Mouse (Mus musculus) MEL (cell line): ENCODE results near the gene Vipas39. TPM values are rescaled to one million over a fixed set of nuclear protein-coding genes. Genes with fewer than 3 reads are reported as not detected.

Source experiments
- DNase-seq: peaks from one replicate; pipeline ENCODE4 v3.0.0; 2011; ENCODE audit warnings: low read depth, low spot score
- H3K27ac ChIP-seq: 2 replicates; pipeline ENCODE4 v1.5.1; 2012; ENCODE audit warnings: low read depth, mild to moderate bottlenecking, control low read depth, low read length, moderate library complexity; ENCODE audit not compliant: control insufficient read depth
- H3K27me3 ChIP-seq, 2 experiments: fragments of 150-350 bp in 1 of 2; sonication (generic) in 1 of 2; 2 replicates each; pipeline ENCODE4 v1.6.1; 2012; ENCODE audit warnings: low read length in 2 of 2, mild to moderate bottlenecking in 2 of 2, improper control_type of control experiment in 1 of 2, moderate library complexity in 1 of 2; ENCODE audit not compliant: insufficient read depth in 2 of 2, control insufficient read depth in 1 of 2
- H3K36me3 ChIP-seq, 2 experiments: 2 replicates each; pipeline ENCODE4 v1.6.1; 2012 to 2014; ENCODE audit warnings: low read length in 2 of 2, improper control_type of control experiment in 1 of 2, inconsistent platforms in 1 of 2, mild to moderate bottlenecking in 1 of 2; ENCODE audit not compliant: insufficient read depth in 2 of 2, control insufficient read depth in 1 of 2
- H3K4me1 ChIP-seq, 2 experiments: fragments of 150-350 bp in 1 of 2; sonication (generic) in 1 of 2; 2 replicates each; pipeline ENCODE4 v1.6.1; 2012; ENCODE audit warnings: low read length in 2 of 2, improper control_type of control experiment in 1 of 2, mild to moderate bottlenecking in 1 of 2; ENCODE audit not compliant: insufficient read depth in 2 of 2, control insufficient read depth in 1 of 2
- H3K4me3 ChIP-seq, 2 experiments: fragments of 150-350 bp in 1 of 2; sonication (generic) in 1 of 2; 2 replicates each; pipeline ENCODE4 v1.5.1; 2012; ENCODE audit warnings: low read depth in 2 of 2, low read length in 2 of 2, mild to moderate bottlenecking in 2 of 2, moderate library complexity in 2 of 2, control low read depth in 1 of 2, improper control_type of control experiment in 1 of 2; ENCODE audit not compliant: control insufficient read depth in 1 of 2, insufficient read depth in 1 of 2
- H3K79me2 ChIP-seq: 2 replicates; pipeline ENCODE4 v1.6.1; 2012; ENCODE audit warnings: mild to moderate bottlenecking, low read length, moderate library complexity; ENCODE audit not compliant: control insufficient read depth, poor library complexity, insufficient read depth
- H3K9ac ChIP-seq: 2 replicates; pipeline ENCODE4 v1.6.1; 2012; ENCODE audit warnings: low read depth, mild to moderate bottlenecking, control low read depth, low read length, moderate library complexity; ENCODE audit not compliant: control insufficient read depth, poor library complexity, severe bottlenecking
- H3K9me3 ChIP-seq: fragments of 150-350 bp; sonication (generic); replicated peaks from 2 replicates; pipeline ENCODE4 v1.6.1; 2012; ENCODE audit warnings: mild to moderate bottlenecking, low read length, improper control_type of control experiment, moderate library complexity; ENCODE audit not compliant: insufficient read depth
- BHLHE40 ChIP-seq: IDR thresholded peaks from 2 replicates; pipeline ENCODE4 v1.6.1; 2012; ENCODE audit warnings: low read depth, mild to moderate bottlenecking, inconsistent platforms, low read length, improper control_type of control experiment, borderline replicate concordance
- CHD1 ChIP-seq: IDR thresholded peaks from 2 replicates; pipeline ENCODE4 v1.6.1; 2012; ENCODE audit warnings: low read depth, mild to moderate bottlenecking, inconsistent platforms, low read length, improper control_type of control experiment
- CHD2 ChIP-seq: IDR thresholded peaks from 2 replicates; pipeline ENCODE4 v1.6.1; 2011; ENCODE audit warnings: low read length, improper control_type of control experiment
- CTCF ChIP-seq, 3 experiments: IDR thresholded peaks in 2 of 3; conservative IDR thresholded peaks in 1 of 3; 2 replicates each; pipeline ENCODE4 v1.5.1; 2011 to 2012; ENCODE audit warnings: low read length in 3 of 3, low read depth in 2 of 3, mild to moderate bottlenecking in 2 of 3, improper control_type of control experiment in 1 of 3, inconsistent platforms in 1 of 3, mixed read lengths in 1 of 3, moderate library complexity in 1 of 3; ENCODE audit not compliant: control insufficient read depth in 1 of 3, insufficient read depth in 1 of 3, poor library complexity in 1 of 3, severe bottlenecking in 1 of 3
- E2F4 ChIP-seq: IDR thresholded peaks from 2 replicates; pipeline ENCODE4 v1.6.1; 2011; ENCODE audit warnings: low read depth, low read length, improper control_type of control experiment, borderline replicate concordance
- EP300 ChIP-seq, 2 experiments: IDR thresholded peaks; 2 replicates each; pipeline ENCODE4 v1.6.1; 2011; ENCODE audit warnings: improper control_type of control experiment in 2 of 2, low read length in 2 of 2, low read depth in 1 of 2, mild to moderate bottlenecking in 1 of 2
- ETS1 ChIP-seq: IDR thresholded peaks from 2 replicates; pipeline ENCODE4 v1.6.1; 2012; ENCODE audit warnings: low read depth, mild to moderate bottlenecking, inconsistent platforms, low read length, improper control_type of control experiment, moderate library complexity
- GABPA ChIP-seq: IDR thresholded peaks from 2 replicates; pipeline ENCODE4 v1.6.1; 2012; ENCODE audit warnings: low read depth, mild to moderate bottlenecking, inconsistent platforms, low read length, improper control_type of control experiment, moderate library complexity
- GATA1 ChIP-seq: IDR thresholded peaks from 2 replicates; pipeline ENCODE4 v1.6.1; 2011; ENCODE audit warnings: low read depth, low read length, improper control_type of control experiment
- HCFC1 ChIP-seq: IDR thresholded peaks from 2 replicates; pipeline ENCODE4 v1.6.1; 2012; ENCODE audit warnings: low read depth, mild to moderate bottlenecking, inconsistent platforms, low read length, improper control_type of control experiment, moderate library complexity
- JUND ChIP-seq: IDR thresholded peaks from 2 replicates; pipeline ENCODE4 v1.6.1; 2011; ENCODE audit warnings: low read depth, mild to moderate bottlenecking, improper control_type of control experiment, low read length
- KAT2A ChIP-seq: conservative IDR thresholded peaks from 2 replicates; pipeline ENCODE4 v1.6.1; 2012; ENCODE audit warnings: low read depth, low read length, improper control_type of control experiment, inconsistent platforms
- MAFK ChIP-seq: IDR thresholded peaks from 2 replicates; pipeline ENCODE4 v1.6.1; 2011; ENCODE audit warnings: low read depth, mild to moderate bottlenecking, low read length, improper control_type of control experiment, borderline replicate concordance
- MAX ChIP-seq: IDR thresholded peaks from 2 replicates; pipeline ENCODE4 v1.6.1; 2011; ENCODE audit warnings: low read length, improper control_type of control experiment
- MAZ ChIP-seq: IDR thresholded peaks from 2 replicates; pipeline ENCODE4 v1.6.1; 2012; ENCODE audit warnings: low read depth, mild to moderate bottlenecking, inconsistent platforms, low read length, improper control_type of control experiment
- MEF2A ChIP-seq: IDR thresholded peaks from 2 replicates; pipeline ENCODE4 v1.6.1; 2014; ENCODE audit warnings: low read depth, mild to moderate bottlenecking, inconsistent platforms, low read length, improper control_type of control experiment; ENCODE audit not compliant: poor library complexity, insufficient replicate concordance, severe bottlenecking; ENCODE audit errors: extremely low read depth
- MXI1 ChIP-seq: IDR thresholded peaks from 2 replicates; pipeline ENCODE4 v1.6.1; 2011; ENCODE audit warnings: mild to moderate bottlenecking, low read depth, low read length, improper control_type of control experiment
- MYB ChIP-seq: IDR thresholded peaks from 2 replicates; pipeline ENCODE4 v1.6.1; 2011; ENCODE audit warnings: mild to moderate bottlenecking, low read depth, low read length, improper control_type of control experiment
- MYC ChIP-seq: IDR thresholded peaks from 2 replicates; pipeline ENCODE4 v1.6.1; 2011; ENCODE audit warnings: low read depth, mild to moderate bottlenecking, low read length, improper control_type of control experiment, moderate library complexity
- NRF1 ChIP-seq: IDR thresholded peaks from 2 replicates; pipeline ENCODE4 v1.6.1; 2014; ENCODE audit warnings: low read depth, mild to moderate bottlenecking, inconsistent platforms, low read length, improper control_type of control experiment, moderate library complexity; ENCODE audit not compliant: poor library complexity, insufficient read depth, severe bottlenecking
- POLR2A ChIP-seq, 2 experiments: IDR thresholded peaks; 2 replicates each; pipeline ENCODE4 v1.6.1; 2011 to 2012; ENCODE audit warnings: low read length in 2 of 2, mild to moderate bottlenecking in 2 of 2, control low read depth in 1 of 2, improper control_type of control experiment in 1 of 2, low read depth in 1 of 2, moderate library complexity in 1 of 2; ENCODE audit not compliant: control insufficient read depth in 1 of 2, insufficient read depth in 1 of 2, poor library complexity in 1 of 2
- POLR2AphosphoS2 ChIP-seq: IDR thresholded peaks from 2 replicates; pipeline ENCODE4 v1.6.1; 2011; ENCODE audit warnings: low read length, improper control_type of control experiment
- POLR2AphosphoS5 ChIP-seq: IDR thresholded peaks from 2 replicates; pipeline ENCODE4 v1.6.1; 2012; ENCODE audit warnings: low read depth, borderline replicate concordance, mild to moderate bottlenecking, inconsistent platforms, low read length, moderate library complexity, mixed read lengths
- RAD21 ChIP-seq: IDR thresholded peaks from 2 replicates; pipeline ENCODE4 v1.6.1; 2011; ENCODE audit warnings: mild to moderate bottlenecking, low read depth, low read length, improper control_type of control experiment
- RCOR1 ChIP-seq: IDR thresholded peaks from 2 replicates; pipeline ENCODE4 v1.6.1; 2012; ENCODE audit warnings: low read depth, mild to moderate bottlenecking, inconsistent platforms, low read length, improper control_type of control experiment
- SIN3A ChIP-seq: IDR thresholded peaks from 2 replicates; pipeline ENCODE4 v1.6.1; 2012; ENCODE audit warnings: low read length, improper control_type of control experiment, inconsistent platforms
- SMC3 ChIP-seq: IDR thresholded peaks from 2 replicates; pipeline ENCODE4 v1.6.1; 2011; ENCODE audit warnings: low read depth, low read length, improper control_type of control experiment
- TAL1 ChIP-seq: IDR thresholded peaks from 2 replicates; pipeline ENCODE4 v1.6.1; 2012; ENCODE audit warnings: mild to moderate bottlenecking, inconsistent platforms, low read length, moderate library complexity, mixed read lengths
- TBP ChIP-seq: IDR thresholded peaks from 2 replicates; pipeline ENCODE4 v1.8.0; 2011; ENCODE audit warnings: low read depth, low read length, improper control_type of control experiment
- TCF12 ChIP-seq: IDR thresholded peaks from 2 replicates; pipeline ENCODE4 v1.6.1; 2014; ENCODE audit warnings: low read depth, mild to moderate bottlenecking, inconsistent platforms, low read length, improper control_type of control experiment, moderate library complexity
- UBTF ChIP-seq: IDR thresholded peaks from 2 replicates; pipeline ENCODE4 v1.6.1; 2012; ENCODE audit warnings: low read depth, mild to moderate bottlenecking, inconsistent platforms, low read length, improper control_type of control experiment, moderate library complexity, borderline replicate concordance; ENCODE audit not compliant: insufficient read depth
- USF2 ChIP-seq, 2 experiments: IDR thresholded peaks; 2 replicates each; pipeline ENCODE4 v1.6.1; 2011 to 2012; ENCODE audit warnings: improper control_type of control experiment in 2 of 2, low read length in 2 of 2, borderline replicate concordance in 1 of 2, inconsistent platforms in 1 of 2, low read depth in 1 of 2, mild to moderate bottlenecking in 1 of 2; ENCODE audit not compliant: insufficient read depth in 1 of 2
- ZC3H11A ChIP-seq: IDR thresholded peaks from 2 replicates; pipeline ENCODE4 v1.6.1; 2012; ENCODE audit warnings: low read depth, mild to moderate bottlenecking, inconsistent platforms, low read length, improper control_type of control experiment
- ZMIZ1 ChIP-seq: IDR thresholded peaks from 2 replicates; pipeline ENCODE4 v1.6.1; 2012; ENCODE audit warnings: low read depth, mild to moderate bottlenecking, inconsistent platforms, low read length, improper control_type of control experiment, moderate library complexity
- ZNF384 ChIP-seq: IDR thresholded peaks from 2 replicates; pipeline ENCODE4 v1.6.1; 2012; ENCODE audit warnings: low read depth, mild to moderate bottlenecking, inconsistent platforms, low read length, improper control_type of control experiment
- polyA plus RNA-seq, 2 experiments: library from polyadenylated mRNA; stranded (reverse) in 1 of 2; unstranded in 1 of 2; fragments of >175 nt in 1 of 2; fragments of >200 nt in 1 of 2; gene quantifications; 2 replicates each; pipeline versions ENCODE4 v1.2.1 to v1.2.4; 2012; ENCODE audit warnings: low replicate concordance in 2 of 2, low read depth in 1 of 2; ENCODE audit not compliant: insufficient read length in 2 of 2, insufficient read depth in 1 of 2, missing spikeins in 1 of 2
- total RNA-seq: library from RNA; depleted of rRNA; stranded (reverse); fragments of 300-350 nt; gene quantifications from 2 replicates; pipeline ENCODE4 v1.2.3, GENCODE M21; 2012; rRNA removed

The Vipas39 gene
- total RNA-seq (18.2 and 19.7 TPM in 2 replicates), polyA plus RNA-seq (10 to 100 TPM in 1 of 2 experiments, not detected in 1; 23.0 TPM)

DNA sequence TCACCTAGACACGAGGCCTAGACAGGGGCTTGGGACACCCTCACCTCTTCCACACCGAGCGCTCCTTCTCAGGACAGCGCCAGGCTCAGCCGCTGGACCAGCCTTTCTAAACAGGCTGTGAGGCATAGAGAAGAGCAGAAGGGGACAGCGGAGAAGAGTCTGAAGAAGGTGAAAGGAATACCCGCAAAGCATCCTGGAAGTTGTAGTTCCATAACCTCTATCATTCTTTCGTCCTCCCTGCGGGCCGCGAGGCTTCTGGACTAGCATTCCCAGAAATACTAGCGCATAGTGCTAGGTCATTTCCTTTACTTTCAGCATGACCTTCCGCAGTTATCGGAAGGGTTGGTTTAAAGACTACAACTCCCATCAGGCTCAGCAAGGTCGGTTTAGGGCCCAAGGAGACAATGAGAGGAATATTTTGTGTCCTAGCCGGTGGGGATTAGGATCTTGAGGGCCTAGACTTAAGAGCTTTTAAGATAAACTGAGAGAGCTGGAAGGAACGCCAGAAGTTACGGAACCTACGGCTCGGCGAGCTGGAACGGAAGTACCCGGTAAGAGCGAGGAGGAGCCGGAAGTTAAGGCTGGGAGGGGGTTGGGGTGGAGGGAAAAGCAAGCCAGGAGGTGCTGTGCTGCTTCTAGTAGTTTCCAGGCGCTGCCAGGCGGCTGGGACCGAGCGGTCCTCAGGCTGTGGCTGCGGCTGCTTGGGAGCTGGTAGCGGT, at the start of gene Vipas39, which contains the start of gene Ahsa1:
Gene Vipas39 (minus strand): TSS at position 149 of the 719 bp plus-strand sequence.
Gene Ahsa1 (plus strand): TSS at position 372 of the 719 bp plus-strand sequence.
- no peaks in the 10 kb centered on the region for H3K27me3 ChIP-seq
- peak within 1 kb of the TSS; percentile 93 for H3K27ac ChIP-seq
- H3K79me2 ChIP-seq = peaks cover 25% of the 10 kb centered on the region
- peak within 1 kb of the TSS; percentile 92 for H3K9ac ChIP-seq
- H3K4me1 ChIP-seq = peaks cover 0 to 7% of the 10 kb centered on the region in 2 experiments; a peak in 3 of 4 replicates
- H3K36me3 ChIP-seq = peaks cover 13 to 16% of the 10 kb centered on the region in 2 experiments
- H3K9me3 ChIP-seq = no peaks in the 10 kb centered on the region
- DNase-seq = peak; percentile 98
- H3K4me3 ChIP-seq = peak within 1 kb of the TSS; percentile 74 to 90
- TF ChIP-seq CHD2 = peak; percentile 62
- TF ChIP-seq UBTF = no peak
- TF ChIP-seq TBP = peak; percentile 77
- TF ChIP-seq MAX = peak; percentile 39; the same call in 1 of the 2 replicates
- TF ChIP-seq CHD1 = no peak
- no peak for TF ChIP-seq MAFK
- TF ChIP-seq MYC = peak; percentile 90
- peak; percentile 88; the same call in 1 of the 2 replicates for TF ChIP-seq MAZ
- no peak; the same call in 1 of the 2 replicates for TF ChIP-seq MXI1
- no peak for TF ChIP-seq CTCF (IDR thresholded peaks at IDR 0.05 in 2 of 3, conservative IDR thresholded peaks at IDR 0.05 in 1 of 3; ENCODE audit: control insufficient read depth in 1 of 3, insufficient read depth in 1 of 3, low read depth in 2 of 3, low read length in 3 of 3, poor library complexity in 1 of 3, severe bottlenecking in 1 of 3)
- no peak for TF ChIP-seq ZNF384
- TF ChIP-seq USF2 (IDR thresholded peaks at IDR 0.05; ENCODE audit: borderline replicate concordance in 1 of 2, insufficient read depth in 1 of 2, low read depth in 1 of 2, low read length in 2 of 2) = no peak
- TF ChIP-seq TAL1 = no peak
- TF ChIP-seq POLR2A (IDR thresholded peaks at IDR 0.05; ENCODE audit: control insufficient read depth in 1 of 2, insufficient read depth in 1 of 2, low read depth in 1 of 2, low read length in 2 of 2, poor library complexity in 1 of 2) = peak; percentile 97
- peak; percentile 88 for TF ChIP-seq POLR2AphosphoS2
- TF ChIP-seq GATA1 = 0 out of 2 replicates have a peak, but pooled peaks have one; percentile 31
- no peak for TF ChIP-seq JUND
- no peak for TF ChIP-seq POLR2AphosphoS5
- no peak; the same call in 1 of the 2 replicates for TF ChIP-seq RCOR1
- TF ChIP-seq SIN3A = peak; percentile 82
- TF ChIP-seq HCFC1 = peak; percentile 99
- TF ChIP-seq NRF1 = no peak
- no peak for TF ChIP-seq BHLHE40
- no peak for TF ChIP-seq GABPA
- TF ChIP-seq KAT2A = peak; percentile 98
- TF ChIP-seq RAD21 = no peak
- no peak; the same call in 1 of the 2 replicates for TF ChIP-seq E2F4
- peak; percentile 43; the same call in 1 of the 2 replicates for TF ChIP-seq MYB
- no peak for TF ChIP-seq ZC3H11A
- TF ChIP-seq SMC3 = no peak
- TF ChIP-seq ETS1 = peak; percentile 40; the same call in 1 of the 2 replicates
- peak; percentile 90 for TF ChIP-seq ZMIZ1
- peak; percentile 63 for TF ChIP-seq TCF12
- no peak for TF ChIP-seq EP300 (IDR thresholded peaks at IDR 0.05; ENCODE audit: low read depth in 1 of 2, low read length in 2 of 2)
- no peak for TF ChIP-seq MEF2A
